17 mouse cellular contexts compared by ENCODE assay signal in genomic region chr5:77916375-77916774, GRCm38 (mm10).
"Had no signal": no experiment of that assay in that cellular context is flagged by ENCODE, and none has a peak within 500 bp of the region (broad histone marks: within the 10 kb centered on the region; RNA-seq: fewer than 3 reads in every experiment).

No protein-coding gene starts in this region.

- H3K36me3 ChIP-seq: limb, embryonic 12.5 days; liver, embryonic 13.5 days; lung, embryonic 15.5 days had no signal

- H3K4me3 ChIP-seq: layer of hippocampus, adult 2 months; limb, embryonic 12.5 days; liver, embryonic 13.5 days; lung, embryonic 15.5 days; megakaryocyte, embryonic 14.5 days; myocyte had no signal

- H3K27ac ChIP-seq: kidney, postnatal 0 days; layer of hippocampus, adult 2 months; limb, embryonic 12.5 days; liver, embryonic 13.5 days; lung, embryonic 15.5 days; macrophage had no signal

- DNase-seq: kidney, adult 11 months; kidney, adult 9 months; kidney, postnatal 36 days; liver; liver, embryonic 13.5 days; liver, postnatal 0 days; lung, postnatal 14 days; right cerebral cortex, adult 18-20 months; right cerebral cortex, postnatal 25 days; thymus, postnatal 36 days had no signal

- H3K9me3 ChIP-seq: limb, embryonic 12.5 days; liver, embryonic 13.5 days; lung, embryonic 15.5 days had no signal

- ATAC-seq: liver, postnatal 0 days had no signal

- H3K4me1 ChIP-seq: limb, embryonic 12.5 days; liver, embryonic 13.5 days; lung, embryonic 15.5 days; megakaryocyte, embryonic 14.5 days had no signal

- H3K27me3 ChIP-seq: limb, embryonic 12.5 days; liver, embryonic 13.5 days; lung, embryonic 15.5 days; megakaryocyte, embryonic 14.5 days had no signal

- H3K4me2 ChIP-seq: limb, embryonic 12.5 days; liver, embryonic 13.5 days; lung, embryonic 15.5 days had no signal

- H3K9ac ChIP-seq: limb, embryonic 12.5 days; liver, embryonic 13.5 days; liver, postnatal 0 days; lung, embryonic 15.5 days had no signal
